Comparison of ENCODE assay signal across 12 mouse cellular contexts in genomic region chr8:60952803-60953202, GRCm38 (mm10). TPM values are rescaled to one million over a fixed set of nuclear protein-coding genes. Genes with fewer than 3 reads are reported as not detected.
DNase-seq lines count a peak whose midpoint lies in the region; ATAC-seq and TF ChIP-seq lines count a peak whose summit lies in the region.
"Had no signal": no experiment of that assay in that cellular context is flagged by ENCODE, and none has a peak within 500 bp of the region (broad histone marks: within the 10 kb centered on the region; RNA-seq: fewer than 3 reads in every experiment).

No protein-coding gene starts in this region.

- 0 out of 2 replicates have a peak overlapping the region, but pooled peaks have one; percentile 2 for H3K9ac ChIP-seq in hindbrain, postnatal 0 days (replicated peaks; ENCODE audit: low read length)
- H3K9ac ChIP-seq in midbrain, postnatal 0 days (replicated peaks; ENCODE audit: low read length, poor library complexity, severe bottlenecking): no peak overlapping the region

- H3K4me1 ChIP-seq in cerebellum, adult 2 months (ENCODE audit: control insufficient read depth, insufficient read depth, low read length): peaks cover 7% of the 10 kb centered on the region; the same call in 1 of the 2 replicates
- peaks cover 4% of the 10 kb centered on the region; the same call in 1 of the 2 replicates for H3K4me1 ChIP-seq in hindbrain, postnatal 0 days (ENCODE audit: insufficient read depth, low read length)
- H3K4me1 ChIP-seq in midbrain, postnatal 0 days (ENCODE audit: insufficient read depth, low read length): no peaks in the 10 kb centered on the region; the same call in 1 of the 2 replicates

- ATAC-seq in hindbrain, postnatal 0 days: no peak
- ATAC-seq in midbrain, postnatal 0 days (ENCODE audit: low FRiP score): no peak

- peak overlapping the region; percentile 46 for H3K4me3 ChIP-seq in cerebellum, adult 2 months (replicated peaks; ENCODE audit: insufficient read depth, low read depth, low read length)
- H3K4me3 ChIP-seq in layer of hippocampus, adult 2 months: peak overlapping the region; percentile 61
- H3K4me3 ChIP-seq in hindbrain, postnatal 0 days (ENCODE audit: low read length): peak overlapping the region; percentile 8
- peak overlapping the region; percentile 14; the same call in 1 of the 2 replicates for H3K4me3 ChIP-seq in midbrain, postnatal 0 days (ENCODE audit: low read depth, low read length)

- DNase-seq in cerebellum, adult 2 months: no peak
- DNase-seq in cerebellum, adult 11-12 months: no peak
- DNase-seq in layer of hippocampus, adult 2 months (ENCODE audit: low spot score in 2 of 2): no peak
- DNase-seq in layer of hippocampus, postnatal 10 days (ENCODE audit: low spot score in 2 of 2): no peak
- DNase-seq in hindbrain, postnatal 0 days (ENCODE audit: low spot score): no peak
- no peak for DNase-seq in midbrain, postnatal 0 days (ENCODE audit: low spot score)
- DNase-seq in layer of hippocampus, adult 18-20 months (ENCODE audit: low spot score in 2 of 2): no peak
- no peak for DNase-seq in left cerebral cortex, postnatal 14 days (ENCODE audit: low spot score in 2 of 2)
- DNase-seq: gastrocnemius, postnatal 10 days; kidney, adult 18-20 months; lung, adult 2 months; thymus, postnatal 36 days had no signal

- intact Hi-C loops in left cerebral cortex, postnatal 14 days (cut with DNase I): no loop called here

- H3K27me3 ChIP-seq in cerebellum, adult 2 months (ENCODE audit: control insufficient read depth, insufficient read depth, low read length): no peaks in the 10 kb centered on the region; the same call in 1 of the 2 replicates
- H3K27me3 ChIP-seq in hindbrain, postnatal 0 days (ENCODE audit: insufficient read depth, low read length): no peaks in the 10 kb centered on the region
- H3K27me3 ChIP-seq in midbrain, postnatal 0 days (ENCODE audit: insufficient read depth, low read length): no peaks in the 10 kb centered on the region

- H3K9me3 ChIP-seq in hindbrain, postnatal 0 days (ENCODE audit: low read length): no peaks in the 10 kb centered on the region
- no peaks in the 10 kb centered on the region for H3K9me3 ChIP-seq in midbrain, postnatal 0 days (ENCODE audit: low read length)

- TF ChIP-seq CTCF in cerebellum, adult 2 months (IDR thresholded peaks at IDR 0.05; ENCODE audit: borderline replicate concordance, insufficient read depth, low read depth, low read length): no peak
- no peak for TF ChIP-seq CTCF in layer of hippocampus, adult 2 months (conservative IDR thresholded peaks at IDR 0.05)
- no peak for TF ChIP-seq CTCF in hindbrain, postnatal 0 days (IDR thresholded peaks at IDR 0.05; ENCODE audit: low read depth)
- TF ChIP-seq CTCF in midbrain, postnatal 0 days (IDR thresholded peaks at IDR 0.05): no peak

- H3K27ac ChIP-seq in cerebellum, adult 2 months (ENCODE audit: insufficient read depth, low read length): no peak overlapping the region; the same call in 1 of the 2 replicates
- peak overlapping the region; percentile 46 for H3K27ac ChIP-seq in layer of hippocampus, adult 2 months
- no peak overlapping the region for H3K27ac ChIP-seq in hindbrain, postnatal 0 days
- no peak overlapping the region for H3K27ac ChIP-seq in midbrain, postnatal 0 days (ENCODE audit: low read depth, low read length)

- peak overlapping the region; percentile 52 for H3K4me2 ChIP-seq in hindbrain, postnatal 0 days (ENCODE audit: low read depth, low read length)
- H3K4me2 ChIP-seq in midbrain, postnatal 0 days (ENCODE audit: low read depth, low read length, poor library complexity, severe bottlenecking): peak overlapping the region; percentile 39

- TF ChIP-seq POLR2A in cerebellum, adult 2 months (IDR thresholded peaks at IDR 0.05; ENCODE audit: borderline replicate concordance, insufficient read depth, low read length): no peak

- WGBS in cerebellum, adult 2 months: 25% methylated on average over 5 of the region's 5 CpGs
- 48% methylated on average over 5 of the region's 5 CpGs for WGBS in hindbrain, postnatal 0 days
- WGBS in midbrain, postnatal 0 days: 42% methylated on average over 5 of the region's 5 CpGs

- H3K36me3 ChIP-seq in hindbrain, postnatal 0 days (ENCODE audit: insufficient read depth, low read length): no peaks in the 10 kb centered on the region
- no peaks in the 10 kb centered on the region for H3K36me3 ChIP-seq in midbrain, postnatal 0 days (ENCODE audit: insufficient read depth, low read length)

RNA-seq across cellular contexts. Expression of gene Clcn3, which starts 30.3 kb away (rescaled TPM):
- 81.0 and 82.3 TPM in 2 replicates for polyA plus RNA-seq in cerebellum, adult 2 months (2012; rRNA removed)
- 100 to 1,000 TPM; 121 to 123 TPM for total RNA-seq in layer of hippocampus, adult 2 months (2021)
- total RNA-seq in layer of hippocampus, postnatal 10 days (2021): 100 to 1,000 TPM; 149 to 151 TPM
- 85.9 and 87.7 TPM in 2 replicates for total RNA-seq in hindbrain, postnatal 0 days (2014; rRNA removed)
- polyA plus RNA-seq in hindbrain, postnatal 0 days (2015; fragmentation: Nextera tagmentation; extraction: Ambion mirVana): 77.4 and 84.8 TPM in 2 replicates
- 96.5 and 121 TPM in 2 replicates for total RNA-seq in midbrain, postnatal 0 days (2014; rRNA removed)
- polyA plus RNA-seq in midbrain, postnatal 0 days (2015; fragmentation: Nextera tagmentation; extraction: Ambion mirVana): 78.8 and 79.5 TPM in 2 replicates
- 100 to 1,000 TPM; 120 to 123 TPM for total RNA-seq in layer of hippocampus, adult 18-20 months (2021)
- total RNA-seq in left cerebral cortex, postnatal 14 days (2021): 100 to 1,000 TPM; 142 to 144 TPM

RNA-seq across cellular contexts. Expression of gene Nek1, which starts 40.2 kb away (rescaled TPM):
- polyA plus RNA-seq in cerebellum, adult 2 months (2012; rRNA removed): 22.5 and 23.6 TPM in 2 replicates
- total RNA-seq in layer of hippocampus, adult 2 months (2021): 10 to 100 TPM; 24.5 to 30.5 TPM
- total RNA-seq in layer of hippocampus, postnatal 10 days (2021): 10 to 100 TPM; 30.0 to 31.4 TPM
- total RNA-seq in hindbrain, postnatal 0 days (2014; rRNA removed): 8.0 and 19.0 TPM in 2 replicates
- 21.9 and 23.9 TPM in 2 replicates for polyA plus RNA-seq in hindbrain, postnatal 0 days (2015; fragmentation: Nextera tagmentation; extraction: Ambion mirVana)
- 15.0 and 17.5 TPM in 2 replicates for total RNA-seq in midbrain, postnatal 0 days (2014; rRNA removed)
- polyA plus RNA-seq in midbrain, postnatal 0 days (2015; fragmentation: Nextera tagmentation; extraction: Ambion mirVana): 22.0 and 22.4 TPM in 2 replicates
- 10 to 100 TPM; 25.5 to 26.1 TPM for total RNA-seq in layer of hippocampus, adult 18-20 months (2021)
- 10 to 100 TPM; 25.2 to 28.5 TPM for total RNA-seq in left cerebral cortex, postnatal 14 days (2021)

Comparison
In these comparisons a context has a peak if more than half of its experiments do, and no peak if none do; other contexts are left out.
1. H3K4me3 ChIP-seq: peak in every context shown above with its lines; median percentile 61 in layer of hippocampus, adult 2 months; 46 in cerebellum, adult 2 months; 14 in midbrain, postnatal 0 days; 8 in hindbrain, postnatal 0 days.